Comparison of ENCODE assay signal across 12 mouse cellular contexts in genomic region chr2:168479930-168480329, GRCm38 (mm10).
A peak's percentile ranks its signal among the peaks of the same experiment; 100 is the strongest.
DNase-seq lines count a peak whose midpoint lies in the region; ATAC-seq and TF ChIP-seq lines count a peak whose summit lies in the region.
"Had no signal": no experiment of that assay in that cellular context is flagged by ENCODE, and none has a peak within 500 bp of the region (broad histone marks: within the 10 kb centered on the region; RNA-seq: fewer than 3 reads in every experiment).

No protein-coding gene starts in this region.

- peaks cover 11% of the 10 kb centered on the region for H3K4me1 ChIP-seq in forebrain, embryonic 16.5 days (replicated peaks; ENCODE audit: control insufficient read depth, insufficient read depth, low read length)
- H3K4me1 ChIP-seq: neural tube, embryonic 13.5 days; stomach, embryonic 15.5 days had no signal

- peak overlapping the region; percentile 64 for H3K27ac ChIP-seq in forebrain, embryonic 16.5 days (ENCODE audit: low read length)
- peak overlapping the region; percentile 74; the same call in 1 of the 2 replicates for H3K27ac ChIP-seq in left cerebral cortex, adult 2 months
- H3K27ac ChIP-seq: lung, embryonic 15.5 days; neural tube, embryonic 13.5 days; stomach, embryonic 15.5 days had no signal

- no peaks in the 10 kb centered on the region for H3K27me3 ChIP-seq in forebrain, embryonic 16.5 days (replicated peaks; ENCODE audit: control insufficient read depth, insufficient read depth, low read length)
- H3K27me3 ChIP-seq: stomach, embryonic 15.5 days had no signal

- WGBS in forebrain, embryonic 16.5 days, result 62% methylated on average over 15 of the region's 15 CpGs

- ATAC-seq in forebrain, embryonic 16.5 days, result peak; percentile 79; the same call in 1 of the 2 replicates

- no peak overlapping the region; the same call in 1 of the 2 replicates for H3K4me3 ChIP-seq in forebrain, embryonic 16.5 days (replicated peaks; ENCODE audit: low read length)
- 0 out of 2 replicates have a peak overlapping the region, but pooled peaks have one; percentile 8 for H3K4me3 ChIP-seq in left cerebral cortex, adult 2 months
- H3K4me3 ChIP-seq: lung, embryonic 15.5 days; neural tube, embryonic 13.5 days; stomach, embryonic 15.5 days had no signal

- TF ChIP-seq CTCF in left cerebral cortex, adult 2 months (IDR thresholded peaks at IDR 0.05), result no peak

- peak; percentile 51 for DNase-seq in retina, postnatal 1 day
- no peak for DNase-seq in retina, embryonic 14.5 days (ENCODE audit: low spot score)
- peak; percentile 69 to 79 for DNase-seq in left cerebral cortex, adult 2 months (ENCODE audit: extremely low spot score in 1 of 2, low spot score in 2 of 2)
- DNase-seq in kidney, adult 9 months, result no peak
- DNase-seq in gastrocnemius, postnatal 10 days, result no peak
- DNase-seq in gastrocnemius, postnatal 25 days, result no peak
- DNase-seq: adrenal gland, postnatal 14 days; kidney, postnatal 10 days had no signal

- H3K4me2 ChIP-seq in forebrain, embryonic 16.5 days (ENCODE audit: low read length), result peak overlapping the region; percentile 22
- H3K4me2 ChIP-seq: lung, embryonic 15.5 days; neural tube, embryonic 13.5 days; stomach, embryonic 15.5 days had no signal

- intact Hi-C loops in left cerebral cortex, adult 2 months (cut with DNase I), result no loop called here

- no peak overlapping the region for H3K9ac ChIP-seq in forebrain, embryonic 16.5 days (replicated peaks; ENCODE audit: low read depth, low read length)
- H3K9ac ChIP-seq: lung, embryonic 15.5 days; neural tube, embryonic 13.5 days; stomach, embryonic 15.5 days had no signal

- no peaks in the 10 kb centered on the region for H3K9me3 ChIP-seq in forebrain, embryonic 16.5 days (ENCODE audit: control insufficient read depth, low read length)
- H3K9me3 ChIP-seq: lung, embryonic 15.5 days; neural tube, embryonic 13.5 days; stomach, embryonic 15.5 days had no signal

- H3K36me3 ChIP-seq in forebrain, embryonic 16.5 days (ENCODE audit: control insufficient read depth, insufficient read depth), result no peaks in the 10 kb centered on the region
- H3K36me3 ChIP-seq: lung, embryonic 15.5 days; neural tube, embryonic 13.5 days; stomach, embryonic 15.5 days had no signal

Comparison
In these comparisons a context has a peak if more than half of its experiments do, and no peak if none do; other contexts are left out.
1. DNase-seq: peak in retina, postnatal 1 day (single experiment) and left cerebral cortex, adult 2 months (2 of 2); none in retina, embryonic 14.5 days (single experiment), kidney, adult 9 months (single experiment), gastrocnemius, postnatal 10 days (single experiment) and gastrocnemius, postnatal 25 days (single experiment).